Mouse (Mus musculus) heart, embryonic 11.5 days (tissue): Measurements from ENCODE around the gene Rin2. TPM values are rescaled to one million over a fixed set of nuclear protein-coding genes. Genes with fewer than 3 reads are reported as not detected.
A peak's percentile ranks its signal among the peaks of the same experiment; 100 is the strongest.

Experiments
- ATAC-seq: fragments of 200-750 bp; cut with Nextera tagmentation; replicated peaks from 2 replicates; pipeline ENCODE4 v1.8.0; 2017; ENCODE audit warnings: moderate library complexity; ENCODE audit not compliant: insufficient number of reproducible peaks, low FRiP score, low TSS enrichment
- H3K27ac ChIP-seq: fragments of 300-500 bp; sonication (generic); 2 replicates; pipeline ENCODE4 v1.5.1; 2014; ENCODE audit warnings: mild to moderate bottlenecking, low read depth, low read length
- H3K27me3 ChIP-seq: fragments of 300-500 bp; sonication (generic); 2 replicates; pipeline ENCODE4 v1.6.1; 2014; ENCODE audit warnings: mild to moderate bottlenecking, low read length, mixed read lengths; ENCODE audit not compliant: control insufficient read depth, insufficient read depth
- H3K36me3 ChIP-seq: fragments of 300-500 bp; sonication (generic); 2 replicates; pipeline ENCODE4 v1.6.1; 2014; ENCODE audit warnings: mild to moderate bottlenecking, low read length, moderate library complexity, mixed read lengths; ENCODE audit not compliant: control insufficient read depth, insufficient read depth
- H3K4me1 ChIP-seq: fragments of 300-500 bp; sonication (generic); 2 replicates; pipeline ENCODE4 v1.6.1; 2014; ENCODE audit warnings: low read length; ENCODE audit not compliant: control insufficient read depth, insufficient read depth
- H3K4me2 ChIP-seq: fragments of 300-500 bp; sonication (generic); 2 replicates; pipeline ENCODE4 v1.6.1; 2014; ENCODE audit warnings: mild to moderate bottlenecking, moderate library complexity
- H3K4me3 ChIP-seq: fragments of 300-500 bp; sonication (generic); 2 replicates; pipeline ENCODE4 v1.5.1; 2014; ENCODE audit warnings: low read depth, low read length
- H3K9ac ChIP-seq: fragments of 300-500 bp; sonication (generic); 2 replicates; pipeline ENCODE4 v1.6.1; 2014; ENCODE audit warnings: mild to moderate bottlenecking, low read depth, low read length, moderate library complexity
- H3K9me3 ChIP-seq: fragments of 300-500 bp; sonication (generic); replicated peaks from 2 replicates; pipeline ENCODE4 v1.6.1; 2016; ENCODE audit warnings: low read length; ENCODE audit not compliant: control insufficient read depth
- WGBS: fragments of 180-500 bp; shearing (Covaris S2); extraction: QIAGEN DNeasy Blood & Tissue Kit; methylation state at CpG from one replicate; pipeline ENCODE4 v1.1.7; 2014; ENCODE audit not compliant: insufficient replicate concordance; 5-methylcytosine and 5-hydroxymethylcytosine counted together
- polyA plus RNA-seq: library from polyadenylated mRNA; unstranded; fragments of >200 nt; fragmentation: Nextera tagmentation; extraction: Ambion mirVana; gene quantifications from 2 replicates; pipeline ENCODE4 v1.2.1, GENCODE M21; 2014

Rin2 gene
- polyA plus RNA-seq, 1 experiment from 2014 or later, result 16.3 TPM

GRCm38 (mm10) chr2:145783247-145783646 lies 108.2 kb downstream of the Rin2 start:
- Histone ChIP-seq H3K27ac (no peak overlapping the region), H3K9me3 (no peaks in the 10 kb centered on the region), H3K4me1 (peaks cover 25% of the 10 kb centered on the region), H3K36me3 (no peaks in the 10 kb centered on the region), H3K4me2 (no peak overlapping the region), H3K9ac (no peak overlapping the region), H3K4me3 (no peak overlapping the region), H3K27me3 (no peaks in the 10 kb centered on the region)
- ATAC-seq, result no peak
- WGBS, result 50% methylated on average over 6 of the region's 6 CpGs

- H3K9me3 ChIP-seq, result no peaks in the 10 kb centered on the region
- H3K36me3 ChIP-seq, result no peaks in the 10 kb centered on the region
- H3K9ac ChIP-seq, result no peak overlapping the region
- no peaks in the 10 kb centered on the region for H3K27me3 ChIP-seq
- H3K27ac ChIP-seq, result no peak overlapping the region; the same call in 1 of the 2 replicates
- H3K4me2 ChIP-seq, result no peak overlapping the region
- H3K4me3 ChIP-seq, result no peak overlapping the region
- 57% methylated on average over 13 of the region's 13 CpGs for WGBS
- H3K4me1 ChIP-seq, result peaks cover 25% of the 10 kb centered on the region
- no peak for ATAC-seq
These were observed 109.4 kb downstream of the Rin2 start for GRCm38 (mm10) chr2:145784246-145784935.

- no peak overlapping the region for H3K4me2 ChIP-seq
- peaks cover 25% of the 10 kb centered on the region for H3K4me1 ChIP-seq
- H3K36me3 ChIP-seq, result no peaks in the 10 kb centered on the region
- no peak overlapping the region for H3K9ac ChIP-seq
- H3K27ac ChIP-seq, result no peak overlapping the region
- H3K9me3 ChIP-seq, result no peaks in the 10 kb centered on the region
- H3K4me3 ChIP-seq, result no peak overlapping the region
- H3K27me3 ChIP-seq, result no peaks in the 10 kb centered on the region
- 68% methylated on average over 1 of the region's 1 CpGs for WGBS
- no peak for ATAC-seq
These were observed 109.9 kb downstream of the Rin2 start for GRCm38 (mm10) chr2:145784964-145785363.

DNA sequence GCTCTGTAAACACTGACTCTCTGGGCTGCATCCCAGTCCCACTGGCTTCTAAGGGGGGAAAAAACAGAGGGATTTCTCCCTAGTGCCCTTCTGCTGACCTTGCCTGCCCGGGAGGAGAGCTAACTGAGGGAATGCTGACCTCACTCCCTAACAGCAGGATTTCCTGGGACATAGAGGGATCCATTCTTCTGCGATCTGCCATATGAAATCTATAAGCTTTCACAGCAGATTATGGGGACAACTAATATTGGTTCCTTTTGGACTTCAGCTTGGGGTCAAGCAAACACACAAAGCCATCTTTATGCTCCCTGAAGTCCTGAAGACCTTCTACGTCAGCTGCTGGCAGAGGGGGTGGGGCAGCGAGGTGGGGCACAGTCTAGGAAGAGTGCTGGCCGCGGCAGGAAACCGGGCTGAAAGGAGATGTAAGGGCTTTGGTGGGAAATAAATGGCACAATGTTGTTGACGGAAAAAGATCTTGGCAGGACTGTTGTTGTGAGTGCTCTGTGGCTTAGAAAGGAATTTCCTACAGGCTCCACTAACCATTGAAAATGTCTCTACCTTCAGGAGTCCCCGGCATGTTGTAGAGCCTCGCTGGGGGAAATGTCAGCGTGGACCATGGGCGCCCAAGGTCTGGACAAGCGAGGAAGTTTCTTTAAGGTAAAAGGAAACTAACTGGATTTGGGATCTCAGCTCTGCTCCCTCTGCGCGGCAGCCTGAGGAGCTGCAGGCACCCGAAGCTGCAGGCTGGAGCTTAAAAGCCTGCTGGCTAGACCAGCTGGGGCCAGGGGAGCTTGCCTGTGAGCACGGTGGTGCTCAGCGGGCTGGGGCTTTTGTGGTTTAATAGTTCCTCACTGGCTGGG lies 111.0 kb downstream of the Rin2 start:
- ATAC-seq, result peak; percentile 62; the same call in 1 of the 2 replicates
- peak overlapping the region; percentile 53 for H3K4me3 ChIP-seq
- no peaks in the 10 kb centered on the region for H3K36me3 ChIP-seq
- WGBS, result under 1% methylated on average over 18 of the region's 18 CpGs
- H3K4me1 ChIP-seq, result peaks cover 25% of the 10 kb centered on the region
- H3K4me2 ChIP-seq, result peak overlapping the region; percentile 72
- peak overlapping the region; percentile 92 for H3K27ac ChIP-seq
- H3K9me3 ChIP-seq, result no peaks in the 10 kb centered on the region
- H3K9ac ChIP-seq, result peak overlapping the region; percentile 76
- no peaks in the 10 kb centered on the region for H3K27me3 ChIP-seq

- WGBS, result 16% methylated on average over 3 of the region's 3 CpGs
- H3K36me3 ChIP-seq, result no peaks in the 10 kb centered on the region
- H3K4me1 ChIP-seq, result peaks cover 25% of the 10 kb centered on the region
- H3K9me3 ChIP-seq, result no peaks in the 10 kb centered on the region
- peak overlapping the region; percentile 72 for H3K4me2 ChIP-seq
- ATAC-seq, result no peak
- H3K27me3 ChIP-seq, result no peaks in the 10 kb centered on the region
- peak overlapping the region; percentile 92 for H3K27ac ChIP-seq
- peak overlapping the region; percentile 53 for H3K4me3 ChIP-seq
- peak overlapping the region; percentile 76 for H3K9ac ChIP-seq
These were observed 111.6 kb downstream of the Rin2 start for GRCm38 (mm10) chr2:145786618-145786932.

GRCm38 (mm10) chr2:145787486-145787885 lies 112.5 kb downstream of the Rin2 start:
- no peak overlapping the region for H3K9ac ChIP-seq
- no peaks in the 10 kb centered on the region for H3K9me3 ChIP-seq
- ATAC-seq, result no peak
- peak overlapping the region; percentile 72 for H3K4me2 ChIP-seq
- 65% methylated on average over 7 of the region's 7 CpGs for WGBS
- H3K36me3 ChIP-seq, result no peaks in the 10 kb centered on the region
- no peak overlapping the region for H3K27ac ChIP-seq
- H3K4me1 ChIP-seq, result peaks cover 25% of the 10 kb centered on the region
- no peaks in the 10 kb centered on the region for H3K27me3 ChIP-seq
- H3K4me3 ChIP-seq, result 0 out of 2 replicates have a peak overlapping the region, but pooled peaks have one; percentile 53

DNA sequence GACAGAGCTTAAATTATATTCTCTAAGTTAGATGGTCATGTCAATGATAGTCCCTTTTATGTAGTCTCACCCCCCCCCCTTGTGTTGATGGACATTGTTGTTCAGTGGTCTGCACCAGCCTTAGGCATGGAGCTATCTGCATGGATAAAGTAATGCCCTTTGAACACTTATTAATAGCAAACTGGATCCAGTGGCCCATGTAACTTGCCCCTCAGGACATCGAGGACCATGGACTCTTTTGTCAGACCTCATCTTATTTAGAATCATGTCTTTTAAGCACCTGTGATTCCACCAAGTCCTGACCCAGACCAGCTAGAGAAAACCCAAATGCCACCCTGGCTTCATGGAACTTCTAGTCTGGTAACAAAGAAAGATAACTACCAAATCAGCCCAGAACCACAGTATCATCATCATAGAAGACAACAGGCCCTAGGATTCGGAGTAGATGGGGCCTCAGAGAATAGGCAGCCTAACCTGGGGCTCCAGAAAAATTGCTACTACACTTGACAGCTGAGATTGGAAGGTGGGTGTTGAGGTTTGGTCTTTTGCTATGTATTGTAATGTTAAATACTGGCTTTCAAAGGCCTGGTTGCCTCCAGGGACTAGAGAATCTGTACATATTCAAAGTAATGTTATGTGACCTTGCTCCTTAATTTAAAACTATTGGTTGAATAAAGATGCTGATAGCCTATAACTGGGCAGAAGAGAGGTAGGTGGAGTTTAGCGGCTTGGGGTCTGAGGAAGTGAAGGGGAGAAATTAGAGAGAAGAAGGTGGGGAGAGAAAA lies 113.7 kb downstream of the Rin2 start:
- Histone ChIP-seq H3K4me3 (no peak overlapping the region), H3K4me2 (no peak overlapping the region), H3K27me3 (no peaks in the 10 kb centered on the region), H3K9me3 (no peaks in the 10 kb centered on the region), H3K27ac (no peak overlapping the region), H3K4me1 (peaks cover 21% of the 10 kb centered on the region), H3K36me3 (no peaks in the 10 kb centered on the region), H3K9ac (no peak overlapping the region)
- ATAC-seq, result no peak
- 86% methylated on average over 3 of the region's 3 CpGs for WGBS

DNA sequence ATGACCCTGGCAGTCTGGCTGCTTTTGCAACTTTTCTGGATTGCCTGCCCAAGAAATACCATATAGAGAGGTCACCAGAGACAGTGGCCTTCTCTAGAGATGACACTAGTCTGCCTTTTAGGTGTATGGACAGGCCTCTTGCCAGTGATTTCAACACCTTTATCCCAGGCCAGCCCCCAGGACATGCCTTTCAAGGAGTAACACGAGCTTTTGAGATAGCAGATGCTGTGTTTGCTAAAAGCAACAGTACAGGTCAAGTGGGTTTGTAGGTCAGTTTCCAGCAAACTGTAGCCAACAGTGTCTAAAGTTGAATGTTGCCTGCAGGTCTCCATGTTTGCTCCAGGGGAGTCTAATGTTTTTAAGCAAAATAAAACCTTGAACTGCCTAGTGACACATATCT lies 118.7 kb downstream of the Rin2 start:
- ATAC-seq, result no peak
- WGBS, result 6% methylated on average over 1 of the region's 1 CpGs

More for the DNA sequence above, 118.7 kb downstream of the Rin2 start:
- no peaks in the 10 kb centered on the region for H3K36me3 ChIP-seq
- no peak overlapping the region for H3K9ac ChIP-seq
- no peaks in the 10 kb centered on the region for H3K9me3 ChIP-seq
- no peak overlapping the region for H3K4me3 ChIP-seq
- no peak overlapping the region for H3K27ac ChIP-seq
- H3K27me3 ChIP-seq, result no peaks in the 10 kb centered on the region
- H3K4me1 ChIP-seq, result 0 out of 2 replicates have a peak, but pooled peaks cover 3% of the 10 kb centered on the region
- no peak overlapping the region for H3K4me2 ChIP-seq
